Mouse (Mus musculus) CD4-positive, CD25-positive, alpha-beta regulatory T cell, adult 9 weeks (primary cell): Measurements from ENCODE around the gene Scn8a. TPM values are rescaled to one million over a fixed set of nuclear protein-coding genes. Genes with fewer than 3 reads are reported as not detected.

Source experiments
- polyA plus RNA-seq: library from polyadenylated mRNA; unstranded; fragments of 100-300 nt; shearing (Covaris generic); gene quantifications from one replicate; pipeline ENCODE4 v1.2.1, GENCODE M21; 2017

Scn8a gene
- polyA plus RNA-seq: not detected

DNA sequence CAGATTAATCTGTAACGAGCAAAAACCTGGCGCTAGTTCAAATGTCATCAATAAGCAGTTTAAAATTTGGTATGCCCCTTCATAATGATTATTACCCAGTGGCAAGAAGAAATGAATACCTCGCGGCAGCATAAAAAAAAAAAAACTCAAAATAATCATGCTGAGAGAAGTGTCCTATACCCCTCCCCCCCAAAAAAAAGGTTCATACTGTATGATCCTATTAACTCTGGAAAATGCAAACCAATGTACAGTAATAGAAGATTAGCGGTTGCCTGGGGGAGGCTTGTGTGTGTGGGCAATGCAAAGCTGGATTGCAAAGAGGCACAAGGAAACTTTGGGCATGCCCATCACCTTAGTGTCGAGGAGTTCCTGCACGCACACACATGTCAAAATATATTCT is at the start of gene Scn8a:
Scn8a (plus strand) TSS at position 301 of the 400 bp plus-strand sequence.

DNA sequence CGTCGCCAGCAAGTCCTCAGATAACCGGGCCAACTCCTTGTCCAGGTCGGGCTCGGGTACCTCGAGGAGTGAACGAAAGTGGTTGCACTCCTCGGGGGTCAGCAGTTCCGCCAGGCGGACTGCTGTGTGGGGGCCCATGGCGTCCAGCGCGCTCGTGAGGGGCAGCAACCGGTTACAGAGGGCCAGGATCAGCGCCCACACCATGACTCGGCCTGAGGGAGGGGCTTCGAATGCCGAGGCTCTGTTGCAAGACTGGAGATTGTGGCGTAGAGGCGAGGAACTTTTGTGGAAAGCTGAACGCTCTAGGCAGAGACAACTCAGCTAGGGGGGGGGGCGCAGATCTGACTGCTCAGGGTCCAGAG is 177.5 kb downstream of the Scn8a start, which contains the start of gene Gm47841:
Gm47841 (minus strand) TSS at position 204 of the 362 bp plus-strand sequence.

DNA sequence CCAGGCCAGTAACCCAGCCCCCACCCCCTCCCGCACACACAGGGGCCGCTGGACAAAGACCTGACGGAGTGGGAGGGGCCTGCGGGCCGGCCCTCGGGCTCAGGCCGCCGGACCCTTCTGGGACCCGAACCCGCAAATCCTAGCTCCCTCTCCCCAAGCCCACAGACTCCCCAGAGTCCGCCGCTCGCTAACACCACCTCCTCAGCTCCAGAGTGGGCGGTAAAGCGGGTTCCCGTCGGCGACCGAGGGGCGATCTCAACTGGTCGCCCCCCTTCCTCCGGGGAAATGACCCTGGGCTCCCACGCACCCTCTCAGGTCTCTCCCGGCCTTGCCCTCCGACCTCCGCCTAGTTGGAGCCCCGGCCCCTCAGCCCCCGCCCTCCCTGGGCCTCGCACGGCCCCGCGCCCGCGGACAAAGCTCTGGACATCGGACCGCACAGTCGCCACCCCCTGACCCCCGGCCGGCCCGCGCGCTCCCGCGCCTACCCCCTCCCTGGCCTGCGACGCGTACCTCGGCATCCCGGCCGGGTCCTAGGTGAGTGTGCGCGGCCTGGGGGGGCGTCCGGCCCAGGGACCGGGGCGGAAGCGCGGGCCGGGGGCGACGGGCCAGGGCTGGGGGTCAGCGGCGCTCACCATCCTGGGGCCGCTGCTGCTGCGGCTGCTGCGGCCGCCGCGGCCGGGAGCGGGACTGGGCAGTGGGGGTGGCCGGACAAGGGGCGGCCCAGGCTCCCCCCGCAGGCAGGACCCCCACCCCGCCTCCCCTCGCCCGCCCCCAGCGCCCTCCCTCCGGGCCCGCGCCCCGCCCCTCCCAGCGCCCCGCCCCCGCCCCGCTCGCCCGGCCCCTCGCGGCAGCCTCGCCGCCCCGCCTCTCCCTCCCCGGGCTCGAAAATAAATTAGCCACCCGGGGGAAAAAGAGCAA is 208.4 kb downstream of the Scn8a start, which contains the start of gene Fignl2:
Fignl2 (minus strand) TSS at position 755 of the 918 bp plus-strand sequence.

Other genes with a start within 250 kb of the Scn8a start
- gene Smagp, start 232.9 kb upstream of the Scn8a start, polyA plus RNA-seq: not detected
- gene Bin2, start 200.3 kb upstream of the Scn8a start, polyA plus RNA-seq: 724 TPM
- 10.2 TPM for gene Cela1, start 181.9 kb upstream of the Scn8a start, polyA plus RNA-seq
- gene Galnt6, start 140.5 kb upstream of the Scn8a start, polyA plus RNA-seq: 186 TPM
- 26.1 TPM for gene Slc4a8, start 108.1 kb upstream of the Scn8a start, polyA plus RNA-seq
- not detected for gene Gm47841, start 177.5 kb downstream of the Scn8a start, polyA plus RNA-seq
- gene Fignl2, start 208.7 kb downstream of the Scn8a start, polyA plus RNA-seq: not detected
- not detected for gene Ankrd33, start 245.9 kb downstream of the Scn8a start, polyA plus RNA-seq